Mouse (Mus musculus): ENCODE data around the gene Cntd1.

GRCm38 (mm10) chr11:101311083-101311482 lies 32.3 kb downstream of the Cntd1 start:
- TF ChIP-seq CTCF (IDR thresholded peaks at IDR 0.05; ENCODE audit: insufficient read depth, low read depth, low read length) (no peak), POLR2A (IDR thresholded peaks at IDR 0.05; ENCODE audit: insufficient read depth, low read depth, low read length) (no peak)

Measured in olfactory bulb, adult 2 months (tissue).